Mouse (Mus musculus) CD8-positive naive resting alpha-beta T cell, adult 2 months (primary cell): ENCODE data around the gene Clec12b.
A peak's percentile ranks its signal among the peaks of the same experiment; 100 is the strongest.
"Not testable (repeated sequence)": the region's sequence is repeated elsewhere in the genome, so short reads cannot be mapped to it uniquely, and the experiment has no call there.

Source experiments
- DNase-seq, 2 experiments: peaks; one replicate each; pipeline ENCODE4 v3.0.0; 2022; ENCODE audit warnings: low read depth in 2 of 2, low spot score in 2 of 2

Clec12b gene

GRCm38 (mm10) chr6:129369374-129370132 is 16.1 kb downstream of the Clec12b start:
- DNase-seq: no peak

DNA sequence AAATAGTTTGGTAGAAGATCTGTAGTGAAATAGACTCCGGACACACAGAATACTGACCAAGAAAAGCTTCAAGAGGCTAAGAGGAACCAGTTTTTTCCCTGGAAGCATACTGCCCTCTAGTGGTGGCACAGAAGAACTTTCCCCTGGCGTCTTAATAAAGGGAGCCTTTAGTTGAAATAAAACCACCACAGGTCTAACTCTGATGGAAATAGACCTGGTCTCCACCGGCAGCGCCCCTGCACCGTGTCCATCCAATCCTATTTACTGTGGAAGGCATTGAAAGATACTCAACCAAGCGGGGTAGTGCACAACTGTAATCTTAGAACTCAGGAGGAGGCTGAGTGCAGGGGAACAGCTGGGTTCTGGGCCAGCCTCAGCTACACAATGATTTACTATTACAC is 19.7 kb downstream of the Clec12b start:
- DNase-seq: peak; percentile 33 to 59

GRCm38 (mm10) chr6:129363942-129364341 is 21.7 kb downstream of the Clec12b start:
- no peak for DNase-seq

DNA sequence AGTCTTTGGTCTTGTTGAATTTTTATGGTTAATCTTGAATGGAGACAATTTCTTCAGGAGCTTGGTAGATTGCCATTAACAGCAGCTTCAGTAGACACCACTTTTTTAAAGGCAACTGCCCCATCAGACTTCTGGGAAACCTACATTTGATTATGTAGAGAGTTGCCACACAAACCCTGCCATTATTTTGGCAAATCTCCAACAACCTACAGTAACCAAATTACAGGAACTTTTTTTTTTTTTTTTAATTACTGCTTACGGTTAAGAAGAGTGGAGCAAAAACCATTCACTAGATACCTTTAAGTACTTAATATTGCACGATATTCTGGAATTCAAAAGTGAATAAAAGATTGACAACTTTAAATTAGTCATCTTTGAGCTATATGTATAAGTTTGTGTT is 26.2 kb downstream of the Clec12b start:
- DNase-seq: no peak

DNA sequence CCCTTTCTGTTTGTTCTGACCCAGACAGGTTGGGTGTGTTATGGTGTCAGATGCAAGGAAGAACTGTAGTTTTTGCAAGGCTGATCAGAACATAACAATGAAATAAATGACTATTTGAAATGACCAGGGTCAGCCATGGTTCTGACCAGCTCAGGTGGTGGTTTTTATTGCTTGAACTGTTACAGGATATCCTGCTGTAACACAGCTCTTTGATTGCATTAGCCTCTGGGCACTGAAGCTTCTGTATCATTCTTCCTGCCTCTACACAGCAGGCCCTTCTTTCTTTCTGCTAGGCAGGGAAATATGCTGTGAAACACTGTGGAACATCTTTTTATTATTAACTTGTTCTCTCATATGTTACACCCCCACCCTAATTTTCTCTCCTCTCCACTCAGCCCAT is 29.2 kb downstream of the Clec12b start:
- DNase-seq: no peak

DNA sequence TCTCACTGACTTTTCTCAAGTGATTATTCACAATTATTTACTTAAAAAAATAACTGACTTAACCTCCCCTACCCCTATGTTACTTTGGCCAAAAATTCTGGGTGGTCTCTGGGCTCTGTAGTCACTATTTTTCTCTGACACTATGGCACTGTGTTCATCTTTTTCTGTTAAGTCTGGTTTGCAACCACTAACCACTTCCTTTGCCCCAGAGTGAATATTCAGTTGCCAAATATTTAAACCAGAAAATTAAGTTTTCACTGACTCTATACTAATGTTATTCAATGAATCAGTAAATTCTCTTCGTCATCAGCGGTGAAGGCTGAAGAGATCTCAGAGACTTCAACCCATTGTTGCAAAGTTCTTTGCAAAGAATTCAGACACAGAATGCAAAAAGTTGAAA is 29.9 kb downstream of the Clec12b start:
- DNase-seq: peak in 1 of 2 experiments; percentile 2

DNA sequence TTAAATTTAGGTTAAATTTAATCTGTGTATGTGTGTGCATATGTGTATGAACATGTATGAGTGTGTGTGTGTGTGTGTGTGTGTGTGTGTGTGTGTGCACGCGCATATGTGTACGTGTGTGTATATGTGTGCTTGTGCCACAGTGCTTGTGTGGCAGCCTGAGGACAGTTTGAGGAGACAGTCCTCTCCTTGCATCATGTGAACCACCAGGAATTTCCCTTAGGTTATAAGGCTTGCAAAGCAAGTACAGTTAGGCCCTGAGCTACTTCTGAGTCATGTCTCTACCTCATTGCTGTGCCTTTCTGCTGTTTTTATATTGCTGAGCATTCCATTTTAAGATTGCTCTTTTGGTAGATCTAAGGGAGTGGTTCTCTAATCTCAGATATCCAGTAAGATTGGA is 34.6 kb downstream of the Clec12b start:
- no peak for DNase-seq

- DNase-seq: no peak
These were observed 35.9 kb downstream of the Clec12b start for GRCm38 (mm10) chr6:129349524-129350352.

DNA sequence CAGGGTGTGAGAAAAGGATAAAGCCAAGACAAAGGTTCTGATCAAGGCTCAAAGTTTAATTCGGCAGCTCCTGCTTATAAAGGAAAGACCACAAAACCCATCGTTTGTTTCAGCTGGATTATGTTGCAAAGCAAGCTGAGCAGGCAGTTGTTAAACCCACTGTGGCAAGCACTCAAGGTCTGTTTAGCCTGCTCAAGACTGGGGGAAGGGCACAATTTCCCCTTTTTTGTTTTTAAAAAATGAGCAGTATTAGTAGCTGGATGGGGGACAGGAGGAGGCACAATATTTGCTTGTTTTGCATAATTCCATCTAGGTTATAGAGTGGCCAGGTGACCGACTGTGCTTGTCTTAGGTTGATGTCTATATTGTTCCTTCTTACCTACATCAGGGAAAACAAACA is 41.3 kb downstream of the Clec12b start:
- no peak for DNase-seq

GRCm38 (mm10) chr6:129342391-129342790 is 43.3 kb downstream of the Clec12b start, which contains the start of gene Clec12a:
Clec12a (plus strand) TSS chr6:129342691.
- not testable (repeated sequence) for DNase-seq

DNA sequence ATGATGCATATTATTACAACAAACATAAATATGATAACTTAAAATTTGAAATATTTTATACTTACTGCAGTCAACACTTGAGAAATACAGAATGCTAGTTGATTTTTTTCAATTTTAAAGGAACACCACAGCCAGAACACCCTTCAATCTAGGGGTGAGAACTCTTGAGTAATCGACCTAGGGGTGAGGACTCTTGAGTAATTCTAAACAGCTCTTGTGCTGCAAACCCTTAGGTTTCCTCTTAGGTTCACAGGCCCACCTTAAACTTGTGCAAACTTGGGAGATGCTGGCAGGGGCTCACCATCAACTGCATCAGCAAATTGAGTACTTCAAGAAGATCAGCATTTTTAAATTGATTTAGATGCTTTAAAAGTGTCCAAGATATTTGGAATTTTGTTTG is 47.9 kb downstream of the Clec12b start:
- no peak for DNase-seq

DNA sequence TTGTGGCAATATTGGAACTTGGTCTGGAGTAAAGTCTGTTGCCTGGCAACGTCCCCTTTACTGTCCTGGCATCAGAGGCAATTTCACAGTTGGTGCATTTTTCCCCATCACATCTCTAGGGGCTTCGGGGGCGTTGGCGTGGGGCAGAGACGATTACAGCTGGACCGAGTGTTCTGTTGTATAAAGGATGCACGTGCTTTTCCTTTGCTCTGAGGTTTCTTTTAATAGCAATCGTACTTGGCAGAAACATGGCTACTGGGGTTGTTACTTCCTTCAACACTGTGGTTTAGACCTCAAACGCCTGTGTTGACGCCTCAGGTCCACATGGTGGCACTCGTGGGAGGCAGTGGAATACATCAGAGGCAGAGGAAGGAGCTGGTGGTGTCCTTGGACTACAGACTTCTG is 52.0 kb downstream of the Clec12b start:
- peak; percentile 64 to 77 for DNase-seq

GRCm38 (mm10) chr6:129331610-129332009 is 54.1 kb downstream of the Clec12b start, which contains the start of gene 4922502D21Rik:
4922502D21Rik (minus strand) TSS chr6:129331796.
- DNase-seq: no peak

DNA sequence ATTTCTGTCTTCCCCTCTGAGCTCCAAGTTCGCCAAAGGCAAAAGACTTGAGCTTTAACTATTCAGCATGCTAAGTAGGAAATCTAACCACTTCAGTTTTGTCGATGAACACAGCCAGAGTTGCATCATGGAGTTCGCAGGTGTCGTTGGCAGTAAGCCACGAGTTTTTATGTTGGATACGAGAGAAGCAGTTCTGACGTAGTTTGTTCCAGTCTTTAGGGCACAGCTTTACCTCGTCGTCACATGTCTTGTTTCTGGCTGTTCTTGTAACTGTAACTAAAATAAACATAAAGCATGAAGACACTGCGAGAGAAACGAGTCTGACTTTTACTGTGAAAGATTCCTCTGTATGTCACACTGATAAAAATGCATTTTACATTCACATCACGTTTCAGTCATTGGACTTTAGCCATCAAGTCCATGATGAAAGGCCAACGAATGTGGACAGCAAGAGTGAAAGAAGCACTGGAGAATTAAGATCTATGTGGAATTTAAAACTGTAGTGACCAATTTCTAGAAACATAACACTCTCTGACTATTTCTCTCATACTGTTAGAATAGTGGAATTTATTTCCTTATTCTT is 59.0 kb downstream of the Clec12b start:
- DNase-seq: no peak

DNA sequence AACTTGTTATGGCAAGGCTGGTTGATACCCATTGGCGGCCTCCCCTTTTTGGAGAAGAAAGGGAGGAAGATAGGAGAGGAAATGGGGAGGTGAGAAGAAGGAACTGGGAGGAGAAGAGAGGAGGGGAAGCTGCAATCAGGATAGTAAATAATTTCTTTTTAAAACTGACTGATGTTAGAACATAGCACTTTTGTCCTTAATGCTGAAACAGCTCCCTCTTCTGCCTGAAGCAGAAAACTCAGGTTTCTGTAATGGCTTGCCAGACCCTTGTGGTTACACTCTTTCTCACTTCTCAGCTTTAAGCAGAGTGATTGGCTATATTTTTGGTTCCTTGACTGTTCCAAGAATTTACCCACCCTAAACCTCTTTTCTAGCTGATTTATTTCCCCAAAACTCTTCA is 59.7 kb downstream of the Clec12b start:
- peak in 1 of 2 experiments; percentile 18 for DNase-seq
